Mouse (Mus musculus) liver, embryonic 14.5 days (tissue): ENCODE results near the gene Akt3. TPM values are rescaled to one million over a fixed set of nuclear protein-coding genes. Genes with fewer than 3 reads are reported as not detected.

Experiments
- ATAC-seq: fragments of 200-750 bp; cut with Nextera tagmentation; 2 replicates; pipeline ENCODE4 v1.8.0; 2017; ENCODE audit warnings: moderate number of reproducible peaks, mild to moderate bottlenecking, moderate library complexity; ENCODE audit not compliant: insufficient read depth
- DNase-seq, 3 experiments: peaks; one replicate each; pipeline ENCODE4 v3.0.0-alpha.2; 2012 to 2013; ENCODE audit warnings: low read depth in 3 of 3, low spot score in 3 of 3
- H3K27ac ChIP-seq: fragments of 300-500 bp; sonication (generic); 2 replicates; pipeline ENCODE4 v1.5.1; 2014; ENCODE audit warnings: moderate library complexity, mild to moderate bottlenecking, control low read depth, inconsistent platforms
- H3K27me3 ChIP-seq: fragments of 300-500 bp; sonication (generic); 2 replicates; pipeline ENCODE4 v1.6.1; 2014; ENCODE audit warnings: mild to moderate bottlenecking, low read length, moderate library complexity; ENCODE audit not compliant: control insufficient read depth, insufficient read depth
- H3K36me3 ChIP-seq: fragments of 300-500 bp; sonication (generic); replicated peaks from 2 replicates; pipeline ENCODE4 v1.6.1; 2014; ENCODE audit warnings: low read depth; ENCODE audit not compliant: control insufficient read depth, insufficient read depth
- H3K4me1 ChIP-seq, 2 experiments: fragments of 200-500 bp in 1 of 2; fragments of 300-500 bp in 1 of 2; sonication (generic) in 1 of 2; replicated peaks; 2 replicates each; pipeline ENCODE4 v1.6.1; 2012 to 2014; ENCODE audit warnings: antibody characterized with exemption in 1 of 2, inconsistent platforms in 1 of 2, low read length in 1 of 2; ENCODE audit not compliant: control insufficient read depth in 2 of 2, insufficient read depth in 2 of 2
- H3K4me2 ChIP-seq: fragments of 300-500 bp; sonication (generic); 2 replicates; pipeline ENCODE4 v1.6.1; 2014; ENCODE audit warnings: low read depth, mild to moderate bottlenecking, control low read depth, moderate library complexity
- H3K4me3 ChIP-seq, 2 experiments: fragments of 200-500 bp in 1 of 2; fragments of 300-500 bp in 1 of 2; sonication (generic) in 1 of 2; 2 replicates each; pipeline ENCODE4 v1.5.1; 2012 to 2014; ENCODE audit warnings: low read depth in 2 of 2, low read length in 2 of 2, mild to moderate bottlenecking in 2 of 2, control low read depth in 1 of 2, inconsistent platforms in 1 of 2, moderate library complexity in 1 of 2; ENCODE audit not compliant: insufficient read depth in 1 of 2
- H3K9ac ChIP-seq: fragments of 300-500 bp; sonication (generic); replicated peaks from 2 replicates; pipeline ENCODE4 v1.6.1; 2014; ENCODE audit warnings: mild to moderate bottlenecking, control low read depth, moderate library complexity
- H3K9me3 ChIP-seq: fragments of 300-500 bp; sonication (generic); 2 replicates; pipeline ENCODE4 v1.6.1; 2016; ENCODE audit warnings: low read length, mixed read lengths; ENCODE audit not compliant: control insufficient read depth
- CTCF ChIP-seq: IDR thresholded peaks from 2 replicates; pipeline ENCODE4 v1.5.1; 2016; ENCODE audit warnings: antibody characterized with exemption, low read depth, control low read depth
- EP300 ChIP-seq: IDR thresholded peaks from 2 replicates; pipeline ENCODE4 v1.6.1; 2016; ENCODE audit warnings: antibody characterized with exemption, low read depth
- WGBS: fragments of 180-500 bp; shearing (Covaris S2); extraction: QIAGEN DNeasy Blood & Tissue Kit; methylation state at CpG from one replicate; pipeline ENCODE4 v1.1.7; 2014; ENCODE audit not compliant: insufficient replicate concordance; 5-methylcytosine and 5-hydroxymethylcytosine counted together
- polyA plus RNA-seq, 2 experiments: library from polyadenylated mRNA; depleted of rRNA in 1 of 2; stranded (reverse) in 1 of 2; unstranded in 1 of 2; fragments of >200 nt; fragmentation: Nextera tagmentation in 1 of 2; extraction: Ambion mirVana in 1 of 2; gene quantifications; 2 replicates each; pipeline versions ENCODE4 v1.2.1 to v1.2.3; 2012 to 2014

The Akt3 gene
- polyA plus RNA-seq, 2 experiments, result 0.56 to 1.1 TPM

- no peak for ATAC-seq
- Histone ChIP-seq H3K27ac (no peak overlapping the region), H3K4me1 (0 out of 4 replicates have a peak, but pooled peaks cover 0 to 2% of the 10 kb centered on the region in 2 experiments), H3K9ac (no peak overlapping the region), H3K27me3 (no peaks in the 10 kb centered on the region), H3K36me3 (no peaks in the 10 kb centered on the region), H3K4me3 (no peak overlapping the region), H3K4me2 (no peak overlapping the region), H3K9me3 (no peaks in the 10 kb centered on the region)
- no peak for DNase-seq
- TF ChIP-seq EP300 (no peak), CTCF (no peak)
- 69% methylated on average over 10 of the region's 10 CpGs for WGBS
Observed at GRCm38 (mm10) chr1:176980801-176981400, 277.1 kb downstream of the Akt3 start.

- 0 out of 4 replicates have a peak, but pooled peaks cover 0 to 2% of the 10 kb centered on the region in 2 experiments for H3K4me1 ChIP-seq
- no peak overlapping the region for H3K4me2 ChIP-seq
- TF ChIP-seq EP300, result no peak
- no peak for TF ChIP-seq CTCF
- DNase-seq (no peak), ATAC-seq (no peak)
- H3K36me3 ChIP-seq, result no peaks in the 10 kb centered on the region
- H3K9ac ChIP-seq, result no peak overlapping the region
- H3K4me3 ChIP-seq, result no peak overlapping the region
- no peaks in the 10 kb centered on the region for H3K9me3 ChIP-seq
- no peaks in the 10 kb centered on the region for H3K27me3 ChIP-seq
- no peak overlapping the region for H3K27ac ChIP-seq
- WGBS, result 69% methylated on average over 5 of the region's 5 CpGs
Observed at GRCm38 (mm10) chr1:176980140-176980539, 277.9 kb downstream of the Akt3 start.

DNA sequence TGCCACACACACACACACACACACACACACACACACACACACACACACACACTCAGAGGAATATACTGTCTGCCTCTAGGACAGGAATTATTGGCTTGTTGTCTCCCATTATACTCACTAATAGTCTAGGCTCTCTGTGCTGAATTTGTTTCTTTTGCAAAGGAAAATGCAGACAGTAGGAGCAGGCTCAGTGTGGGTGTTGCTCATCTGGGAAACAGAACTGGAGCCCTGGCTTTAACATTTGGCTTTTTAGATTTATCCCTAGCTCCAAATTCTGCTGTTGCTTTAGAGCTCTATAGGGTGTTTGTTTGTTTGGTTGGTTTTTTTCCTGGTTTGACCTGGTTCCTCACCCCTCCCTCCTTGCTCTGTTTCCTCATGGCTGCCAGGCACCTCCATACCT, 278.8 kb downstream of the Akt3 start:
- no peak overlapping the region for H3K27ac ChIP-seq
- H3K27me3 ChIP-seq, result no peaks in the 10 kb centered on the region
- no peak for DNase-seq
- no peak overlapping the region for H3K4me3 ChIP-seq
- no peak for ATAC-seq
- TF ChIP-seq EP300 (no peak), CTCF (no peak)
- H3K4me1 ChIP-seq, result 0 out of 4 replicates have a peak, but pooled peaks cover 0 to 2% of the 10 kb centered on the region in 2 experiments
- no peaks in the 10 kb centered on the region for H3K9me3 ChIP-seq
- H3K4me2 ChIP-seq, result no peak overlapping the region
- H3K36me3 ChIP-seq, result no peaks in the 10 kb centered on the region
- H3K9ac ChIP-seq, result no peak overlapping the region

DNA sequence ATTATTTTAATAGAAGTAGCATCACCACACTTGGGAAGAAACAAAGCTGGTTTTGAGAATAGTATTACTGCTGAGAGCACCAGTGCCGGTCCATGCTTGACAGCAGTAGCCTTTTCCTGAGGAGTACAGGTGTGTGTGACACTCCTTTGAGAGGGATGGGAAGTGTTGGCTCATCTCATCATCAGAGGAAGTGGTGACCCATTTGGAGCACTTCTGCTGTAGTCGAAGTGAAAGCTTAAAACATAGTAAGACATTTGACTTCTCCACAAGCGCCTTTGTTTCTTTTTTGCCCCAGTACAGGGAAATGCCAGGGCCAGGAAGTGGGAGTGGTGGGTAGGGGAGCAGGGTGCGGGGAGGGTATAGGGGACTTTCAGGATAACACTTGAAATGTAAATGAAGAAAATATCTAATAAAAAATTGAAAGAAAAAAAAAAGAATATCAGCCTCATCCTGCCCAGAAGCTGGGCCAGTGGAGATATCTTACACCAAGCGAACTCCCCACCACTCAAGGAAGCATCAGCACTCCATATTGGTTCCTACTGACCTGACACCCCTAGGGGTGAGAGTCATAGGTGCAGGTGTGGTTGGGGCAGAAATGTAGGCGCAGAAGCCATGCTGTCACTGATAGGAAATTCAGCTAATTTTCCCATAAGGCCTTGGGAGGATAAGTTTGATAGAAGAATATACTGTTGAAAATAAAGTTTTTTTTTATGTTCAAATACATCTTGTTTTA, 284.5 kb downstream of the Akt3 start:
- H3K4me1 ChIP-seq, result no peaks in the 10 kb centered on the region
- H3K4me3 ChIP-seq, result no peak overlapping the region
- no peak overlapping the region for H3K4me2 ChIP-seq
- no peak overlapping the region for H3K9ac ChIP-seq
- no peak overlapping the region for H3K27ac ChIP-seq
- no peaks in the 10 kb centered on the region for H3K9me3 ChIP-seq
- no peaks in the 10 kb centered on the region for H3K27me3 ChIP-seq
- no peak for DNase-seq
- H3K36me3 ChIP-seq, result no peaks in the 10 kb centered on the region
- WGBS, result 56% methylated on average over 6 of the region's 6 CpGs
- TF ChIP-seq CTCF (peak; percentile 12; the same call in 1 of the 2 replicates), EP300 (no peak)
- no peak for ATAC-seq

- no peak overlapping the region for H3K27ac ChIP-seq
- DNase-seq (no peak), ATAC-seq (no peak)
- H3K9ac ChIP-seq, result no peak overlapping the region
- no peaks in the 10 kb centered on the region for H3K36me3 ChIP-seq
- no peaks in the 10 kb centered on the region for H3K4me1 ChIP-seq
- H3K9me3 ChIP-seq, result no peaks in the 10 kb centered on the region
- no peaks in the 10 kb centered on the region for H3K27me3 ChIP-seq
- H3K4me3 ChIP-seq, result no peak overlapping the region
- 66% methylated on average over 4 of the region's 4 CpGs for WGBS
- TF ChIP-seq EP300 (no peak), CTCF (no peak)
- H3K4me2 ChIP-seq, result no peak overlapping the region
Observed at GRCm38 (mm10) chr1:176971479-176971797, 286.6 kb downstream of the Akt3 start.
